Mouse (Mus musculus) layer of hippocampus, adult 18-20 months (tissue): Measurements from ENCODE around the gene Arl14ep. TPM values are rescaled to one million over a fixed set of nuclear protein-coding genes. Genes with fewer than 3 reads are reported as not detected.
A peak's percentile ranks its signal among the peaks of the same experiment; 100 is the strongest.
"Not testable (repeated sequence)": the region's sequence is repeated elsewhere in the genome, so short reads cannot be mapped to it uniquely, and the experiment has no call there.

Experiments used
- DNase-seq, 2 experiments: peaks; one replicate each; pipeline ENCODE4 v3.0.0; 2022; ENCODE audit warnings: low spot score in 2 of 2
- long read RNA-seq: library from polyadenylated mRNA; stranded (forward); transcript quantifications from one replicate; pipeline ENCODE4 v2.0.0, GENCODE M21; 2021
- total RNA-seq, 2 experiments: library from RNA; stranded (reverse); gene quantifications; 2 replicates each; pipeline ENCODE4 v1.2.3; 2021

Arl14ep gene
- total RNA-seq: 10 to 100 TPM; 46.8 to 51.4 TPM
- long read RNA-seq, transcript Arl14ep-201 (5 exons, 3,337 nt): major isoform, 5 of 20 reads
- long read RNA-seq, partial matches to known transcripts: 5 of 20 reads
- long read RNA-seq, other reads (novel, unspliced or antisense): 9 of 20 reads

DNA sequence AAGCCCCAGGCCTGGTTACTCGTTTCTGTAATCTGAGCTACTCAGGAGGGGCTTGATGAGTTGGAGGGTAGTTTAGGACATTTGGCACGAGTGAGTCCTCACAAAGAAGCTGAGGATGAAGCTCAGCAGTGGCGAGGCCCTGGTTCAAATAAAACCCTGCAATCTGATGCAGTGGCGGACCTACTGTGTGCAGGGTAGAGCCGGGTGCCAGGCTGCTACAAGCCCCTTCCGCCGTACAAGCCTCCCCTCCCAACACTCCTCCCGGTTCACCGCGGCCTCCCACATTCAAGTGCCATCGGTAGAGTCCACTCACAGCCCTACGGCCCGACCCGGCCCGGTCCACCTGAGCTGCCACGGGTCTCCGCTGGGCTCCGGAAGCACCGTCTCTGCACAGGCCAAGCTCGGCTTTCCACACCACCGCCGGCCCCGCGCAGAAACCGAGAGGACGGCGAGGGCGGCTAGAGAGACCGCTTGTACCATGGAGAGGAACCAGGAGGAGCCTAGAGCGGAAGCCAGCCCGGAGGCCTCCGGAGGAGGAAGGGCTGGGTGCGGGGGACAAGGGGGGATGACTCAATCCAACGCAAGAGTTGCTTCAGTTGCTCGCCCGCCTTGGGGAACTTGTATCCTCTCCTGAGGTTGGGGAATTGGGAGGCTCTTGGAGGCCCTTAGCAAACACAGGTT, at the start of gene Arl14ep:
Arl14ep (minus strand) TSS at position 466 of the 681 bp plus-strand sequence.
- DNase-seq: peak; percentile 80 to 86

DNA sequence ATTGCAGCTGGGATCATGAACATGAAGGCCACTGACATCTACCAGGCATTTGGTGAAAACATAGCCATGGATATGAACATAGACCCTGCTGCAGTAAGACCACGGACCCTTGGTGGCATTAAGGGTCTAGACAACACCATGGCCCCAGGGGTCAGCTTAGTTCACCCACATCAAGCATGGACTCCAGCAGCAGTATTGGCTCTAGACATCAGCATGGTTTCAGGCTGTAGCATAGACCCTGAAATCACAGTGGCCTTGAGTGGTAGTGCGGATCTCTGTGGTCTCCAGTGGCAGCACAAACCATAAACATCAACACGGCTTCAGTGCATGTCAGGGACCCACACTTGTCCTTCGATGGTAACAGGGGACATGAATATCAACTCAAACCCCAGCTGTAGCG, 48.5 kb upstream of the Arl14ep start:
- DNase-seq: no peak

DNA sequence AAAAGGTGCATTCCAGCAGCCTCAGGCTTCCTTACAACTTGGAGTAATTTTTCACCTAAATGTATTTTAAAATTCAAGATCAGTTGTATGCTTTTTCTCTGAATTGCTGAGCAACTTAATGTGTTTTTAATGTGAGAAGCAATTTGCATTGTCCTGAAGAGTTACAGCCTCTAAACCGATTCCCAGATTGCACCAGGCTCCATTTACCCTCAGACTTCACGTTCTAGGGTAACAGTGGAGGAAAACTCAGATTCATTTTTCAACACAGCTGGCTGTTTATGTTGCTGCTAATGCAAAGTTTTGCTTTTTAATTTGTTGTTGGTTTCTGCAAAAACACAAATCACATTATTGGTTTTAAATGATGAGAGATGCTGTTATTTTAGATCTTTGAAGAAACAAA, 45.1 kb upstream of the Arl14ep start:
- DNase-seq: no peak

DNA sequence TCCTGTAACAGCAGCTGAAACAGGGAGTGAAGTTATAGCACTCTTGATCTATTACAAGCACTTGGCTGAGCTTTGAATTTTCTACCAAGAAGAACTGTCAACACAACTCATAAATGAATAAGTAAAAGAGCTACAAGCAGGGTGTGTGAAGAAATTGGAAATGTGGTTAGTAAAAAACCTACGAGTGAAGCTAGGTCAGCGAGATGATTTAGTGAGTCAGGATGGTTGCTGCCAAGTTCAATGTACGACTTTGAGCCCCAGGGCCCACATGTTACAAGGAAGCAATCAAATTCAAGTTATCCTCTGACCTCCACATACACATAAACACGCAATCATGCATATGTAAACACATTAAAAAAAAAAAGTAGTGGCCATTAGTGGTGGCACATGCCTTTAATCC, 38.9 kb upstream of the Arl14ep start:
- DNase-seq: no peak

DNA sequence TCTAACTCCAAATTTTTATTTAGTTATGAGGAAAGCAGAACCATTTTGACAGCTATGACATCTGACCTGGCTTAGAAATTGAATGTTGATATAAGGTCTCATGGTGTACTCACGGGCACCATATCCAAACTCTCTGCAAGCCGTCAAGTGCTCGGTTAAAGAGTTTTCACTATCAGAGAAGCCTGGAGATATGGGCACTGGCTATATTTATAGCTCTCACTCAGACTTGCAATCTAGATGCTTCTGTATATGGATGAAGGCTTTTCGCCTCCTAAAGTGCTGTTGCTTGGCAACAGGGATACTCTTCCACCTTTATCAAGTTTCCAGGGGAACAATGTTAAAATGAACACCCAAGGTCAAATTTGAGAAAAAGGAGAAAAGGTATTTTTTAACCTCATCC, 38.1 kb upstream of the Arl14ep start:
- no peak for DNase-seq

DNA sequence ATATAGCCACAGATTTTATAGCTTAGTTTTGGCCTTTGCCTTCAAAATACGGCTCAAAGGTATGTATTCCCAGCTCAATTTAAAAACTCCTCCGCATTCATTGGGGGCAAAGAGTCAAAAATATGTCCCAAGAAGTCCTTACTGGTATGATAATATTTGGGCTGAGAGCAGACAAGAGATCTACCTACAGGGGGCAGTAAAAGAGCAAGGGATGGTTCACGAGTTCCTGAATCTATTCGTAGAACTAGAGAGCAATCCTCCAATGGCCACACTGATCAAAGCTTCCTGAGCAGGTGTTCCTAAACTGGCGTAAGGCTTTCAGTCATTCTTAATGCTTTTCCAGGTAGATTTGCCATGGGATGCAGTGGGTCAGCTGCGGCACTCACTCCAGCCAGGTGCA, 35.9 kb upstream of the Arl14ep start:
- DNase-seq: peak in 1 of 2 experiments; percentile 46

DNA sequence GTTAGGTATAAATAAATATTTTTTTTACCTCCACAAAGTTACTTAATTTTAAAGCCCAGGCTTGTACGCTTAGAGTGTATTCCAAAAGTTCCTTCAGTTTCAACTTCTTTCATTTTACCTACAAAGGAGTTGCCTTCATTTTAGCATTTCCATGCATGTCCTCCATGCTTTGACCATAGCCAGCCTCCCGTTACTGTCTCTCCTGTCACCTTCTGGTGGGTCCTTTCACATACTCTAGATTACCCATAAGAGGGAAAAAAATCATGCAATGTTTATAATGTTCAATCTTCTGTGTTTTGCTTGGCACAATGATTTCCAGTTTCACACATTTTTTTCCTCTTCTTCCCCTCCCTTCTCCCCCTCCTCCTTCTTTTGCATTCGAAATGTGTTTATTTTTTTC, 32.2 kb upstream of the Arl14ep start:
- DNase-seq: no peak

DNA sequence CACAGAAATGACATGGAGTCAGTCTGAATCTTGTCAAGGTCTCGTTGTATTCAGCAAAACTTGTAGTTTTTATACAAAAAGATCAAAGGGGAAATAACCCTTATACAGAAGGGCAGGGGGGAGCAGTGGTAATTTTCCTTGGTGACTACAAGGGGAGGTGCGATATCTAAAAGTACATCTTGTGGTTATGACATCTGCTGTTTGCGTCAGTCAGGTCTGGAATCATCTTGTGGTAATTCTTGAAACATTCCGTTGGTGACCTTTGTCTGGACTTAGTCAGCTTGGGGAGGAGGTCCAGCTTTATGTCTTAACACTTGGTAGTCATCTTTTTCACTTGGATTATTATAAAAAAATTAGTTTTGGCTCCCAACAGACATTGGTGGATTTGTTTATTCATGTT, 31.7 kb upstream of the Arl14ep start:
- DNase-seq: not testable (repeated sequence)

DNA sequence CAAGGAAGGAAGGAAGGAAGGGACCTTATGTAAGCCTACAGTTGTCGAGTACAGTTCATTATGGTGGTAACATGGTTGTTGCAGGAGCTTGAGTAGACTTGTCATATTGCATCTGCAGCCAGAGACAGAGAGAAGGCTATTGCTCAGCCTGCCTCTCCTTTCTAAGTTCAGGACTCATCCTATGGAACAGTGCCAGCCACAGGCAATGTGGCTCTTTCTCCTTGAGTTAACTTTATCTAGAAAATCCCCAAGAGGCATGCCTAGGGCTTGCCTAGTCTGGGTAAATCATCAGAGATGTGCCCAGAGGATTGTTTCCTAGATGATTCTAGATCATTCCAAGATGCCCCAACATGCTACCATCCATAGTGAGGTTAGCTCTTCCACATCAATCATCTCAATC, 17.0 kb upstream of the Arl14ep start:
- no peak for DNase-seq

DNA sequence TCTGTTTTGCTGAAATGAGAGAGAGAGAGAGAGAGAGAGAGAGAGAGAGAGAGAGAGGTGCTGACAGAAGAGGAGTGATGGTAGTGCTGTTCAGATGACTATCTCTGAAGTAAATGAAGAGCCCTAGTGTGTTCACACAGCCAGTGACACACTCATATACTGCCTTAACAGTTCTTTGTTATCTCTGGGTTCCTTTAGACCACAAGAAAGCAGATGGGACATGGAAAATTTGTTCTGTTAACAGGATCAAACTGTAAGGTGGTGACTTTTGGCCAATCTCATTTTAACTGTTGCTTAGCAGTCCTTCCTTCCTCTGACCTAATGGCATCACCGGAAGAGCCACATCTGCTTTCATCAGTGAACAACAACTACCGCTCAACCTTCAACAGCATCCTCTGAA, 10.7 kb upstream of the Arl14ep start:
- no peak for DNase-seq

DNA sequence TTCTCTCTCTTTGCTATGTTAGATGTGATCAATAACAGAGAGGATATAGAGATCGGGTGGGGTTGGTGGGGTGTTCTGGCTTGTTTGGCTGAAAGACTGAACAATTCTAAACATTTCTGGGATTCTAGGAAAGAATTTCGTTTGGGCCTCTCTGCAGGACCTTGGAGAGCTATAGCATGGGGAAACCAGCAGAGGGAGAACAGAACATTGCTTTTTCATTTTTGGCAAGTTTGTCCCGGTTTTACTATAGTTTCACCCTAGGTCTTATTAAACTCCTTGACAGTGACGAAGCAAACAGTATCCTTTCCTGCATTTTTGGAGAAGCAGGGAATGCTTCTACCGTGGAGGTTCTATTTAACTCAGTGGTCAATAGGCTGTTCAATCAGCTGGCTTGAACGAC, 8.3 kb upstream of the Arl14ep start:
- no peak for DNase-seq

DNA sequence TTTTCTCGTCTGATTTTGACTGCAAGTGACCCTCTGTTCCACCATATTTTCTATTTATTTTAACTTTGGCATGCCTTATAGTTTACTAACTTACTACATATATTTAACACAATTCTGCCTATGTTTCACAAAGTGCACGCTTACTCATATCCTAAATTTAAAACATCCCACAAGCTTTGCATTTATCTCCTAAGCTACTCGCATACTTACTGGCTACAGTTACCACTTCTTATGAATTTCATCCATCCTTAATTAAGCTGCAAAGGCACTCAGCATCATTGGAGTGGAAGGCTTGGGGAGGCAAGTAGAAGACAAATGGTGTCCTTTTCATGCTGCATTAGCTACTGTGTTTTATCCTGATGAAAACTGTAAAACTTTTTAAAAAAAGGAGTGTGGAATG, 2.2 kb upstream of the Arl14ep start:
- DNase-seq: no peak

DNA sequence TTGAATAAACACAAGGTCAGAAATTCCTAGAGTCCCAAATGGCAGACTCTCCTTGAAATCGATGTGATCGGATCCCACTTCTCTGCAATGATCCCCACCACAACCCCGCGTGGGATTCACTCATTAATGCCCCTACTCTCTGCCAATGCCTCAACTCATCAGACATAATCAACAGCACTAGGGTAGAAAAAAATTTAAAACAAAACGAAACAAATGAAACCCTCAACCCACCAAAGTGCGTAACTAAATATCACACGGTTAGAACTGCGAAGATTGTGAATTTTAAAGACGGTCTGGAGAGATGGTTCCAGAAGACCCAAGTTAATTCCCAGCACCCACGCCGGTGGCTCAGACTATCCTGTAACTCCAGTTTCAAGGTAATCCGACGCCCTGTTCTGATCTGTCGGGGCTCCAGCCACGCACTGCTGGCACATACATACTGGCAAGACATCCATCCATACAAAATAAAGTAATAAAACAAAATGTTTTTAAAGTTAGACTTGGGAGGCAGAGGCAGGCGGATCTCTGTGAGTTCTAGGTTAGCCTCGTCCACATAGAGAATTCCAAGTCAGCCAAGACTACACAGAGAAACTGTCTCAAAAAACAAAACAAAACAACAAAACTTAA, 779 bp downstream of the Arl14ep start:
- DNase-seq: no peak

DNA sequence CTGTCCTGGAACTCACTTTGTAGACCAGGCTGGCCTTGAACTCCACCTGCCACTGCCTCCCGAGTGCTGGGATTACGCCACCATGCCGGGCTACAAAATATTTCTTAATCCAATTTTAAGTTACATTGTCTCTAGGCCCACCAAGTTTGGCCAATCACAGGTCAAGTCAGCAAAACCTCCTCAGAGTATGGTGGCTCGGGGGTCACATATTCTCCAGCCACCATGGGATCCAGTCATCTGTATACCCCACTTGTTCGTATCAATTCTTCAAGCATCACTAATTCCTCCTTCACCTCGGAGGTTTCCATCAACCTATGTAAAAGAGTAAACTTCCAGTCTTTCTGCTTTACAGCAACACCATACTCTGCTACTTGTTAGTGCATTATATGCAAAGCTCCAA, 1.4 kb downstream of the Arl14ep start:
- DNase-seq: no peak

DNA sequence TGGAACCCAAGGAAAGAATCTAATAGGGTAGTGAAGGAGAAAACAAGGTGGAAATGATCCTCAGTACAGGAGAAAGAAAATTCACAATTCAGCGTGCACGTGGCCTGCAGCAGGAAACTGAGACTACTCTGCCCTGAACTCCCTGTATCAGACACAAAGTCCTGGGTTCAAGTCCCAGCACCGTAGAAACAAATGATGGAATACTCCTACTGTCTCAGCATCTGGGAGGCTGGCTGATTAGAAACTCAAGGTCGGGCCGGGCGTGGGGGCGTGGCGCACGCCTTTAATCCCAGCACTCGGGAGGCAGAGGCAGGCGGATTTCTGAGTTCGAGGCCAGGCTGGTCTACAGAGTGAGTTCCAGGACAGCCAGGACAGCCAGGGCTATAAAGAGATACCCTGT, 3.3 kb downstream of the Arl14ep start:
- DNase-seq: no peak

DNA sequence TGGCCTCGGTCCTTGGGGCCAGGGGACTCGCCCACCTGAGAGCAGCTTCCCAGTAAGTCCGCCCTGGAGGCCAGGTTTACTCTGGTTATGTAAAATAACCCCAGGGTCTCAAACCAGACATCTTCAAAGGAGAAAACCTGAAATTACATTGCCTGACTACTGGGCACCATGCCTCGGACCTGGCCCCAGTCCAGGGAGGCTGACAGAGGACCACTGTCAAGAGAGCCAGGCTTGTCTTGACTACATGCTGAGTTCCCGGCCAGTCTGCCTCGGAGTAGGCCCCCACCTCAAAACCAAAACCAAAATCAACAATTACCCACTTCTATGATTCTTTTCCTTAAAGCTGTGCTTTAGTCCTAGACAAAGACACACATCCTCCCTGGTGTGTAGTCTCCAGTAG, 5.9 kb downstream of the Arl14ep start:
- DNase-seq: no peak

DNA sequence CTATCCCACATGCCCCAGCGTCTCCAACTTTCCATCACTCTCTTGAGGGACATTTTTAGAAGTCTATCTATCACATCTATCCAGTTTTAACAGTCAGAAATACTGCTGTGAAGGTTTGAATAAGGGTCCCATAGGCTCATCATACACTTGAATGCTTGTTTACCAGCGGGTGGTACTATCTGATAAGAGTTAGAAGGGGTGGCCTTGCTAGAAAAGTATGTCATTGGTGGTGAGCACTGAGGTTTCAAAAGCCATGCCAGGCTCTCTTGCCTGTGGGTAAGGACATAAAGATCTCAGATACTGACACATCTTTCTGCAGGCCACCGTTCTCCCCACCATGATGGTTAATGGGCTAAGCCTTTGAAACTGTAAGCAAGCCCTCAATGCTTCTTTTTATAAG, 10.7 kb downstream of the Arl14ep start:
- DNase-seq: no peak

DNA sequence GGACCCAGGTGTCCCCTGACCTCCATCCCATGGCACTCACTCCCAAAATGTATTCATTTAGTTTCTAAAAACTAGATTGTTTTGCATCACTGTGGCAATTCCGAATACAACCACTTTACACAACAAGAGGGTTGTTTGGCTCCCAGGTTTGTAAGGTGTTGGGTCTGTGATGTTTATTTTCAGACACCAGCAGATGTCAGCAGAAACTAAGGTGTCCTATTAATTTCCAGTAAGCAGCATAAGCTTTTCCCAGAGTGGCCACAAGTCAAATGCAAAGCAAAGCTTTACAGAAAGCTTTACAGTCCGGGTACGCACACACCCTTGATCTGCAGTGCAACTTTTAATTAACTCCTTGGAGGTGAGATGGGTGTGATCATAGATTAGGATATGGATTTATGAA, 12.6 kb downstream of the Arl14ep start:
- DNase-seq: no peak

DNA sequence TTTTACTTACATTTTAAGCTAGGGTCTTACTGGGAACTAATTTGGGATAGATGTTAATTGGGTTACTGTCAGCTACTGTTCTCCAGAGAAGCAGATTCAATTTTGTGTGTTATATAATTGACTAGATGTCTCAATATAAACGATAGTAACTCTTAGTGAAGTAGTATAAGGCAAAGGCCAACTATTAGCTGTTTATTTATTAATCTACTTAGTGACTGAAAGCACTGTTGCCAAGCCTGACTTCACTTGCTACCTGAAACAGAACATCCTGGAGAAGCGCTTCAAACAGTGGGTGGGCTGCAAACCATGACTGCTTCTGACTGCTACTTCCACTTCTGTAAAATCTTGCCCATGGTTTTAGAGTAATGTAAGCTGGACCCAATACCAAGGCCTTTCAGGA, 13.2 kb downstream of the Arl14ep start:
- no peak for DNase-seq

DNA sequence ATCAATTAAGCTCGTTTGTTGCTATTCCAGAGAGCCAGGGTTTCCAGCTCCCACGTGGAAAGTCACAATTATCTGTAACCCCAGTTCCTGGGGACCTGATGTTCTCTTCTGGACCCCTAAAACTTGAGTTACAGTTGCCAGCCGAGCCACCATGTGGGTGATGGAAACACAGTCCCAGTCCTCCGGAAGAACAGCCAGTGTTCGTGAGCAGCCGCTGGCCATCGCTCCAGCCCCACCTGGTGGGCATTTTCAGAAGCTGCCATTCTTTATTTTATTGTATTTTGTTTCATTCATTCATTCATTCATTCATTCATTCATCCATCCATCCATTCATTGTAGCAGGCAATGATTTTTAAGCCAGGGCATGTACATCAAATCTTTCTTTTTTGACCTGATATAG, 14.0 kb downstream of the Arl14ep start:
- DNase-seq: peak in 1 of 2 experiments; percentile 24

DNA sequence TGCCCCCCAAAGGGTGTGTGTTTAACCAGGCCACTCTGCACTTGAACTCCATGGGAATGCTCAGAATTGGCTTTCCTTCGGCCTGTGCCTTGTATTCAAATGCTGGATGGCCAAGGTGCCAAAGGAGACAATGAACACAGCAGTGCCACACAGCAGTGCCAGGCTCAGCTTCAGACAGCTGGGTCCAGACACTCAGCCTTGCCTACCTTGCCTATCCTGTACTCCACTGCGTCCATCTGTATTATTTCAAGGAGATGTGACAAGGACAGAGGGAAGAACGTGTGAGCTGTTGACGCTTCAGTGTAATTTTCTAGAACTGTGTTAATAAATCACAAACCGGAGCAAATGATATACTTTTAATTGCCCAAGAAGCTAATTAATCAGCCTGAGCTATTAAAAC, 14.8 kb downstream of the Arl14ep start:
- no peak for DNase-seq

DNA sequence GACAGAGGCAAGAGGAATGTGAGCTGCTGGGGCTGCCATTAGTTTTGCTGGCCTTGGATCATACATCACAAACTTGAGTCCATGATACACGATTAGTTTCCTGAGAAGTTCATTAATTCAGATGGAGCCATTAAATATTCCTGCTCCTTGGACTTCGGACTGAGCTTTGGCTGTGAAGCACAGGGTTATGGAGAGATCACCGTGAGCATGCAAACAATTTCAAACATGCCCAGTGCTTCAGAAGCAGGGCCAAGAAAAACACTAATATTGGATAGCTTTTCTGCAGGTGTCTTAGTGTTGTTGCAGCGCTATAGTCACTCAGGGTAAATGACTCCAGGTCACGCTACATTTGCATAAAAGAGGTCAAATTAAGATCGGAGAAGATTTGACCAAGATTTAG, 15.3 kb downstream of the Arl14ep start:
- DNase-seq: no peak

DNA sequence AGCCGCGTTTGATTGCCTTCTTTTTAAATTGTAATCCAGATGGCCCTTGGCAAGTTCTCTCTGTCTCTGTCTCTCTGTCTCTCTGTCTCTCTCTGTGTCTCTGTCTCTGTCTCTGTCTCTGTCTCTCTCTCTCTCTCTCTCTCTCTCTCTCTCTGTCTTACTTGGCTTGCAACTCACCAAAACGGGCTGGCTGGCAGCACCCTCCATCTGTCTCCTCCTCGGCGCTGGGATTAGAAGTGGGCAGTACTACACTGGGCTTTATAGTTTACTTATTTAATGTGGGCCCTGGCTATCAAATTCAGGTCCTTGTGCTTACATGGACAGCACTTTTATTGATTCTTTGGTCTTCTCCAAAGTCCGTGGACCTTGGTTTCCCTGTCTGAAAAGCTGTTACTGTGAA, 18.1 kb downstream of the Arl14ep start:
- no peak for DNase-seq
